Mouse (Mus musculus) heart, embryonic 15.5 days (tissue): ENCODE data around the gene Aim2. TPM values are rescaled to one million over a fixed set of nuclear protein-coding genes. Genes with fewer than 3 reads are reported as not detected.
"Not testable (repeated sequence)": the region's sequence is repeated elsewhere in the genome, so short reads cannot be mapped to it uniquely, and the experiment has no call there.

Source experiments
- ATAC-seq: fragments of 200-750 bp; cut with Nextera tagmentation; replicated peaks from 2 replicates; pipeline ENCODE4 v1.8.0; 2017; ENCODE audit warnings: low read depth, moderate TSS enrichment; ENCODE audit not compliant: insufficient number of reproducible peaks, insufficient read depth, low FRiP score
- H3K27ac ChIP-seq: fragments of 300-500 bp; sonication (generic); 2 replicates; pipeline ENCODE4 v1.5.1; 2015; ENCODE audit warnings: mild to moderate bottlenecking, inconsistent platforms
- H3K27me3 ChIP-seq: fragments of 300-500 bp; sonication (generic); 2 replicates; pipeline ENCODE4 v1.6.1; 2015; ENCODE audit warnings: inconsistent platforms
- H3K36me3 ChIP-seq: fragments of 300-500 bp; sonication (generic); 2 replicates; pipeline ENCODE4 v1.6.1; 2015; ENCODE audit warnings: mild to moderate bottlenecking, inconsistent platforms
- H3K4me1 ChIP-seq: fragments of 300-500 bp; sonication (generic); replicated peaks from 2 replicates; pipeline ENCODE4 v1.6.1; 2015; ENCODE audit warnings: inconsistent platforms
- H3K4me2 ChIP-seq: fragments of 300-500 bp; sonication (generic); 2 replicates; pipeline ENCODE4 v1.6.1; 2015; ENCODE audit warnings: inconsistent platforms, mild to moderate bottlenecking, moderate library complexity
- H3K4me3 ChIP-seq: fragments of 300-500 bp; sonication (generic); 2 replicates; pipeline ENCODE4 v1.5.1; 2015; ENCODE audit warnings: mild to moderate bottlenecking, inconsistent platforms
- H3K9ac ChIP-seq: fragments of 300-500 bp; sonication (generic); 2 replicates; pipeline ENCODE4 v1.6.1; 2015; ENCODE audit warnings: mild to moderate bottlenecking, inconsistent platforms
- H3K9me3 ChIP-seq: fragments of 300-500 bp; sonication (generic); replicated peaks from 2 replicates; pipeline ENCODE4 v1.6.1; 2016; ENCODE audit warnings: inconsistent platforms
- whole genome bisulfite sequencing: fragments of 180-500 bp; shearing (Covaris S2); methylation state at CpG from one replicate; pipeline ENCODE4 v1.1.7; 2015; ENCODE audit warnings: mixed read lengths; 5-methylcytosine and 5-hydroxymethylcytosine counted together
- polyA plus RNA-seq: library from polyadenylated mRNA; unstranded; fragments of >200 nt; fragmentation: Nextera tagmentation; extraction: Ambion mirVana; gene quantifications from 2 replicates; pipeline ENCODE4 v1.2.1, GENCODE M21; 2015

Gene Aim2
- polyA plus RNA-seq, 1 experiment from 2014 or later, result 1.1 TPM

DNA sequence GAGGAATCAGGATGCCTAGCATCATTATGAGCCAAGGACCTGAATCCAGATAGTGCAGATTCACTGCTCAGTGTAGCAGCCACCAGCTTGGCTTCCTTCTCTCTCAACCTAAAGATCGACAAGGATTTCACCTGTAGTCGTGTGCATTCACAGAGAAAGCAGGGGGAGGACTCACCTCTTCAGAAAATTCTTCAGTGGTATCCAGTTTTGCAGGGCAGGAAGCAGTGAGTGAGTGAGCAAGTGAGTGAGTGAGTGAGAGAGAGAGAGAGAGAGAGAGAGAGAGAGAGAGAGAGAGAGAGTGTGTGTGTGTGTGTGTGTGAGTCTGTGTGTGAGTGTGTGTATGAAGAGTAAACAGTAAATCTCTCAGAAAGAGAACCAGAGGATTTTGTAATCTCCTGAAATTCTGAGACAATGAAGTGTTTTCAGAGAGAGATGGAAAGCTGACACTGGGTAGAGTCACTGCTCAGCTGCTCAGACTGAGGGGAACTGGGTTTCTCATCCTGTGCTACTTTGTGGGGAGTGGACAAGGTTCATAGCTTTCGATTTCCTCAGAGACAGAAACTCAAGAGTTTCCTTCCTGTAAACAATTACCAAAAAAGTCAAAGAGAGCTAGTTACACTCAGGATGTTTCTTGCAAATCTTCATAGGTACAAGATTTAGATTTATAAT is 140.3 kb downstream of the Aim2 start, which contains the start of gene Ifi206:
TSS of gene Ifi206 (minus strand) at position 230 of the 669 bp plus-strand sequence.
- ATAC-seq, H3K4me2 ChIP-seq, H3K4me1 ChIP-seq, H3K4me3 ChIP-seq, H3K9ac ChIP-seq, H3K27me3 ChIP-seq, H3K27ac ChIP-seq, H3K36me3 ChIP-seq, H3K9me3 ChIP-seq: not testable (repeated sequence)
- 55% methylated on average over 3 of the region's 3 CpGs for WGBS

DNA sequence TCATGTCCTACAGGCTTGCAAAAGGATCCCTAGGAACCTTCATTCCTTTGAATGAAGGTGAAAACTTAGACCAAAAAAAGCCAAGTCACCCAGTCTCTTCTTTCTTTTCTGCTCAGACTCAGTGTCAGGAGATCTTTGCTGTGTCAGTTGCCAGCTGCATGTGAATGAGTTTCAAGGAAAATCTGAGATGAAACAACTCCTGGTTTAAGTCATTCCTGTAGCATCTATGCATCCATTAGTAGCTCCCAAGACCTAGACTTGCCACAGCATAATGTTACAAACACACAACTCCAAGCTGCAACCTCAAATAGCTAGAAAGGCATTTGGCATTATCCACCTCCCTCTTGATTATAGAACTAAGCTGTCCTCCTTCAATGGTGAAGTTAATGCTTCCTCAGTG is 140.8 kb downstream of the Aim2 start:
- H3K4me1 ChIP-seq, H3K9me3 ChIP-seq, H3K4me2 ChIP-seq, H3K4me3 ChIP-seq, H3K9ac ChIP-seq, ATAC-seq, H3K36me3 ChIP-seq, H3K27ac ChIP-seq, H3K27me3 ChIP-seq: not testable (repeated sequence)

DNA sequence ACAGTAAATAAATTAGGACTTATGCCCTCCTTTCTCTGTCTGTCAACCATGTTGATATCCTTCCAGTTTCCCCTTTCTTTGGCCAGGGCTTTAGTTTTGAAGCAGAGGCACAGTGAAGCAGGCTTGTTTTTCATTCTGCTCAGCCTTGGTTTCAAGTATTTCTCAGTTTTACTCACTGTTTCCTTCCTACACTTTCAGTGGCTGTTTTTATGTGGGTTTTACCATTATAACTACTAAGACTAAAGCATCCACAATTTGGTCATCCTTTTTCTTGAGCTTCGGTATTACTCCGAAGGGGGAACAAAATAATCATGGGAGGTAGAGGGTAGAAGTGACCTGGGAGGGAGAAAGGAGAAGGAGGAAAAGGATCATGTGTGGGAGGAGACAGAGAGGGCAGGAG is 159.9 kb downstream of the Aim2 start:
- WGBS, result 93% methylated on average over 2 of the region's 2 CpGs
- H3K36me3 ChIP-seq, H3K27ac ChIP-seq, H3K27me3 ChIP-seq, H3K9me3 ChIP-seq, ATAC-seq, H3K4me1 ChIP-seq, H3K4me2 ChIP-seq, H3K4me3 ChIP-seq, H3K9ac ChIP-seq: not testable (repeated sequence)

Other genes starting within 250 kb of the Aim2 start
- gene Olfr1408, start 213.5 kb upstream of the Aim2 start, polyA plus RNA-seq, result not detected in 2 replicates
- gene Olfr1406, start 160.2 kb upstream of the Aim2 start, polyA plus RNA-seq, result not detected in 2 replicates
- not detected in 2 replicates for gene Olfr218, start 153.1 kb upstream of the Aim2 start, polyA plus RNA-seq
- gene Olfr1404, start 138.5 kb upstream of the Aim2 start, polyA plus RNA-seq, result not detected in 2 replicates
- gene Fcer1a, start 123.7 kb upstream of the Aim2 start, polyA plus RNA-seq, result not detected in 2 replicates
- gene Olfr418, start 84.9 kb upstream of the Aim2 start, polyA plus RNA-seq, result not detected in 2 replicates
- gene Mptx2, start 73.1 kb upstream of the Aim2 start, polyA plus RNA-seq, result not detected in 2 replicates
- gene Ackr1, start 17.1 kb upstream of the Aim2 start, polyA plus RNA-seq, result 0.60 and 1.8 TPM in 2 replicates
- gene Cadm3, start 16.8 kb downstream of the Aim2 start, polyA plus RNA-seq, result 0.25 and 0.52 TPM in 2 replicates
- 0.10 TPM in 2 replicates for gene Ifi206, start 140.2 kb downstream of the Aim2 start, polyA plus RNA-seq
- not detected in 2 replicates for gene Ifi214, start 185.1 kb downstream of the Aim2 start, polyA plus RNA-seq
- 0.14 and 0.19 TPM in 2 replicates for gene Ifi213, start 248.4 kb downstream of the Aim2 start, polyA plus RNA-seq